Mouse (Mus musculus): ENCODE measurements at regions not wholly inside any gene's neighbourhood (a gene's known extent, or its start where the extent isn't known, plus 50 kb on each side); places are given as distances from the start of the nearest gene placed in this dataset.
A peak's percentile ranks its signal among the peaks of the same experiment; 100 is the strongest.

DNA sequence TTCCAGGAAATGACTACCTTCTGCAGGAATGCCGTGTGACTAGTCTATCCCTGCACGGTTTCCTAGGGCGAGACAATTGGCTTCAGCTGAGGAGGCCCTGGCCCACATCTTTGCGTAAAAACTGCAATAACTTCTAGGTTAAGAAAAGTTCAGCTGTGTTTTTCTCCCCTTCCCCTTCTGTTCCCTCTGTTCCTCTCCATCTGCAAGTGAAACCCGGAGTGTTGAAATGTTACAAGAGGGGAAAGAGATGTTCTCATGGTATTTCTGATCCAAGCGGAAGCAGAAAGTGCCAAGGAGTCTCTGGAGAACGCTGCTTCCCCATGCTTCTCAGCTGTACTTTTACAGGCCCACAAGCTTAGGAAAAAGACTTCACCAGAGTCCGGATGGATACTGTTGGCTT is 516.7 kb upstream of the Mgmt start:
- H3K9me3 ChIP-seq: no peaks in the 10 kb centered on the region
- no peak overlapping the region for H3K4me2 ChIP-seq
- H3K27ac ChIP-seq: peak overlapping the region; percentile 86
- H3K36me3 ChIP-seq: no peaks in the 10 kb centered on the region
- H3K9ac ChIP-seq: no peak overlapping the region
- WGBS: 21% methylated on average over 8 of the region's 8 CpGs
- peak; percentile 71; the same call in 1 of the 2 replicates for ATAC-seq (ENCODE audit: insufficient number of reproducible peaks, low FRiP score, low TSS enrichment, low read depth)
- H3K4me3 ChIP-seq: no peak overlapping the region
- H3K27me3 ChIP-seq: no peaks in the 10 kb centered on the region
- peaks cover 37% of the 10 kb centered on the region for H3K4me1 ChIP-seq

DNA sequence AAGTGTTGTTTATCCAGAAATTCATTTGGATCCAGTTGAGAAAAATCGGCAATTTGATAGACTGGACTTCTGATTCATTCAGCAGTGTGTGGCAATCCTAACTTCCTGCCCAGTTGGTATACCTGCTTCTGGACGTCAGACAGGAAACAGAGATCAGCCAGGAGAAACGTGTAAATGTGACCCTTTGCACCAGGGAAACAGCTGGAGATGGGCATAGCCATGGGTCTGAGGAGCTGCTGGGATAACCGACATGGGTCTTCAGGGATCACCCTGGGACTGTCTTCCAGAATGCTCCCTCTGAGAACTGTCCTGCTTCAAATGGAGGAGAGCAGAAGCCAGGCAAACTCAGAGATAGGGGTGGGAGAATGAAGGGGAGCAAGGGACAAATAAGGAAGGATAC is 516.1 kb upstream of the Mgmt start:
- Histone ChIP-seq H3K4me2 (no peak overlapping the region), H3K4me3 (no peak overlapping the region), H3K4me1 (peaks cover 37% of the 10 kb centered on the region), H3K27ac (peak overlapping the region; percentile 86), H3K36me3 (no peaks in the 10 kb centered on the region), H3K9me3 (no peaks in the 10 kb centered on the region), H3K9ac (no peak overlapping the region), H3K27me3 (no peaks in the 10 kb centered on the region)
- WGBS: 41% methylated on average over 4 of the region's 4 CpGs
- ATAC-seq (ENCODE audit: insufficient number of reproducible peaks, low FRiP score, low TSS enrichment, low read depth): no peak

- H3K4me2 ChIP-seq: no peak overlapping the region
- H3K27me3 ChIP-seq: no peaks in the 10 kb centered on the region
- H3K27ac ChIP-seq: peak overlapping the region; percentile 86
- no peak overlapping the region for H3K4me3 ChIP-seq
- H3K9ac ChIP-seq: no peak overlapping the region
- peak; percentile 75; the same call in 1 of the 2 replicates for ATAC-seq (ENCODE audit: insufficient number of reproducible peaks, low FRiP score, low TSS enrichment, low read depth)
- WGBS: 36% methylated on average over 7 of the region's 7 CpGs
- no peaks in the 10 kb centered on the region for H3K9me3 ChIP-seq
- peaks cover 37% of the 10 kb centered on the region for H3K4me1 ChIP-seq
- H3K36me3 ChIP-seq: no peaks in the 10 kb centered on the region
Measured at GRCm38 (mm10) chr7:136379319-136379718, 515.1 kb upstream of the Mgmt start.

GRCm38 (mm10) chr7:136379741-136380140 is 514.7 kb upstream of the Mgmt start:
- 0 out of 2 replicates have a peak, but pooled peaks have one; percentile 42 for ATAC-seq (ENCODE audit: insufficient number of reproducible peaks, low FRiP score, low TSS enrichment, low read depth)
- Histone ChIP-seq H3K4me1 (peaks cover 37% of the 10 kb centered on the region), H3K36me3 (no peaks in the 10 kb centered on the region), H3K9me3 (no peaks in the 10 kb centered on the region), H3K27ac (peak overlapping the region; percentile 62), H3K4me3 (no peak overlapping the region), H3K9ac (no peak overlapping the region), H3K4me2 (no peak overlapping the region), H3K27me3 (no peaks in the 10 kb centered on the region)
- 22% methylated on average over 3 of the region's 3 CpGs for WGBS

DNA sequence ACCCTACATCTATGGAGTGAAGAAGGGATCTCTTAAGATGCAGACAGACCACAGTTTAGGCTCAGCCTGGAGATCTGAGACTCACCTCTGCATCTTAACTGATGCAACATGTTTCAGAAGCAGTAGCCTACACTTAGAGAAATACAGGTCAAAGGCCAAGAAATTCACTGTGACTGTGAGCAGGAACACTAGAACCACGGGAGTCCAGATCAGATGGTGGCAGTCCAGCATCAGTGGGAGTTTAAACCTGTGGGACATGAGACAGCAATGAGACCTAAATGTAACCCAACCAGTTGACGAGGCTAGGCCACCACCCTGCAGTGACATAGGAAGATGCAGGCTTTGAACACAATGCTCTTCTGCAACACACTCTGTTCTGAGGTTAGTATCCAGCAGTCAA is 511.1 kb upstream of the Mgmt start:
- Histone ChIP-seq H3K27me3 (no peaks in the 10 kb centered on the region), H3K4me2 (no peak overlapping the region), H3K27ac (no peak overlapping the region), H3K9ac (no peak overlapping the region), H3K4me1 (peaks cover 18% of the 10 kb centered on the region), H3K4me3 (no peak overlapping the region), H3K36me3 (no peaks in the 10 kb centered on the region), H3K9me3 (no peaks in the 10 kb centered on the region)
- ATAC-seq (ENCODE audit: insufficient number of reproducible peaks, low FRiP score, low TSS enrichment, low read depth): no peak
- WGBS: 77% methylated on average over 2 of the region's 2 CpGs

DNA sequence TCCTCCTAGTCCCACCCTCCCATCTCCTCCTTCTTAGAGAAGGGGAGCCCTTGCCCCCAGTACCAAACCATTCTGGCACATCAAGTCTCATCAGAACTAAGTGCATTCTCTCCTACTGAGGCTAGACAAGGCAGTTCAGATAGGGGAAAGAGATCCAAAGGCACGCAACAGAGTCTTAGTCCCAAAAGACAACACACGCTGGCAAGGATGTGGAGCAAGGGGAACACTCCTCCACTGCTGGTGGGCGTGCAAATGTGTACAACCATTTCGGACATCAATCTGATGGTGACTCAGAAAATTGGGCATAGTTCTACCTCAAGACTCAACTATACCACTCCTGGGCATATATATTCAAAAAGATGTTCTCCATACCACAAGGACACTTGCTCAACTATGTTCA is 506.7 kb upstream of the Mgmt start:
- no peak overlapping the region for H3K4me2 ChIP-seq
- peaks cover 16% of the 10 kb centered on the region for H3K4me1 ChIP-seq
- no peak overlapping the region for H3K4me3 ChIP-seq
- WGBS: 92% methylated on average over 4 of the region's 4 CpGs
- no peaks in the 10 kb centered on the region for H3K9me3 ChIP-seq
- no peak overlapping the region for H3K27ac ChIP-seq
- H3K36me3 ChIP-seq: no peaks in the 10 kb centered on the region
- no peak overlapping the region for H3K9ac ChIP-seq
- H3K27me3 ChIP-seq: 0 out of 2 replicates have a peak, but pooled peaks cover 3% of the 10 kb centered on the region
- no peak for ATAC-seq (ENCODE audit: insufficient number of reproducible peaks, low FRiP score, low TSS enrichment, low read depth)

DNA sequence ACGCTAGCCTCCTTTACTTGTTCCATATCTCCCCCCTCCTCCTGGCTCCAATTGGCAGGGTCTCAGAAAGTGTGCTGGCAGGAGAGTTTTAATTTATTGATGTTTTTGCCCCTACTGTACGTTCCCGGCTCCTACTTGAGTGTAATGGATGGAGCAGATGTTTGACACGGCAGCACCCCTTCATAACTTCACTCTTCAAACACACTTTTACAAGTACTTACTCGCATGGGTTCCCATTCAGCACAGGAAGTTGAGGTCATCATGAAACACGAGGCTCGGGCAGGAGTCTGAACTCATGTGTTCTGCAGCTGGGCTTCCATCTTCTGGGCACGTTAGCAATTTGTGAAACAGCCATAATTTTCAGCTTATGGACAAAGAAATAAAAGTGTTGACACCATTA is 504.3 kb upstream of the Mgmt start:
- H3K27me3 ChIP-seq: 0 out of 2 replicates have a peak, but pooled peaks cover 3% of the 10 kb centered on the region
- no peak overlapping the region for H3K4me2 ChIP-seq
- peaks cover 16% of the 10 kb centered on the region for H3K4me1 ChIP-seq
- H3K36me3 ChIP-seq: no peaks in the 10 kb centered on the region
- ATAC-seq (ENCODE audit: insufficient number of reproducible peaks, low FRiP score, low TSS enrichment, low read depth): peak; percentile 69
- no peak overlapping the region for H3K9ac ChIP-seq
- no peaks in the 10 kb centered on the region for H3K9me3 ChIP-seq
- no peak overlapping the region for H3K4me3 ChIP-seq
- no peak overlapping the region for H3K27ac ChIP-seq
- WGBS: 7% methylated on average over 8 of the region's 8 CpGs

DNA sequence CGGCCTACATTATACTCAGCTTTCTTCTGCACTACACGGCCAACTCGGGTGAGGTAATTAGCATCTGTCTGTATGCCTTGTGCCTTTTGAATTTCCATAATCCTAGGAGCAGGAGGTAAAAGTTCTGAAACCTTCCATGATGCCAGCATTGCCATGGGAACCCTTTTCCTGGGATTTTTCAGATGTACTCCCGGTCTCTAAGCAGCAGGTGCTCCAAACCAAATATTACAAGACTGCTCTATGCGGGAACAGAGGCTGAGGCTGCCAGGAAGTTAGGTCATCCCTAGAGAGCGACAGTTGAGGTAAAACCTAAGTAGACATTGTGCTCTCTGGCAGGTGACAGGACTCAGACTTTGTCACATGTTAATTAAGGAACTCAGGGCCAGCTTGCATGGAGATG is 501.0 kb upstream of the Mgmt start:
- 75% methylated on average over 6 of the region's 6 CpGs for WGBS

GRCm38 (mm10) chr7:136395838-136396237 is 498.6 kb upstream of the Mgmt start:
- H3K9me3 ChIP-seq: no peaks in the 10 kb centered on the region
- H3K4me3 ChIP-seq: no peak overlapping the region
- no peak overlapping the region for H3K27ac ChIP-seq
- 0 out of 2 replicates have a peak, but pooled peaks cover 3% of the 10 kb centered on the region for H3K27me3 ChIP-seq
- 60% methylated on average over 2 of the region's 2 CpGs for WGBS
- H3K9ac ChIP-seq: no peak overlapping the region
- no peak overlapping the region for H3K4me2 ChIP-seq
- peaks cover 3% of the 10 kb centered on the region for H3K4me1 ChIP-seq
- H3K36me3 ChIP-seq: no peaks in the 10 kb centered on the region
- ATAC-seq (ENCODE audit: insufficient number of reproducible peaks, low FRiP score, low TSS enrichment, low read depth): no peak

More for the DNA sequence above, 501.0 kb upstream of the Mgmt start:
- H3K9ac ChIP-seq: no peak overlapping the region
- peaks cover 18% of the 10 kb centered on the region for H3K4me1 ChIP-seq
- no peaks in the 10 kb centered on the region for H3K9me3 ChIP-seq
- no peak overlapping the region for H3K27ac ChIP-seq
- H3K36me3 ChIP-seq: no peaks in the 10 kb centered on the region
- H3K4me3 ChIP-seq: no peak overlapping the region
- no peak overlapping the region for H3K4me2 ChIP-seq
- no peak for ATAC-seq (ENCODE audit: insufficient number of reproducible peaks, low FRiP score, low TSS enrichment, low read depth)
- 0 out of 2 replicates have a peak, but pooled peaks cover 3% of the 10 kb centered on the region for H3K27me3 ChIP-seq

DNA sequence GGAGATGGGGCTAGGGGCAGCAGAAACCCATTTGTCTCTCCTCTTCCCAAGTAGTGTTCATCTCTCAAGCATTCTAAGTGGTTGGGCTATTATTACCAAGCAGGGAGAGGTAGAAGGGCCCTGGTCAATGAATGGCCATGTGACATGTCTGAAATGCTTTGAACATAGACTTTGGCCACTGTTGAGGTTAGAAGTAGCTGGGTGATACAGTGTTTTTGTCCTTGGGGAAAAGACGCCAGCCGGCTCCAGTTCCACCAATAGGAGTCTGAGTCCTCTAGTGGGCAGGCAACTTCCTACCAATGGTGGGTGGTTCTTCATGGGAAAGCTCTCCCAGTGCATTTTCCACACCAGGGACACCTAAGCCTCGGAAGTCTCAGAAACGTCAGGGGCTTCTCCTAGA is 497.3 kb upstream of the Mgmt start:
- Histone ChIP-seq H3K4me2 (no peak overlapping the region), H3K27ac (no peak overlapping the region), H3K36me3 (no peaks in the 10 kb centered on the region), H3K9me3 (no peaks in the 10 kb centered on the region), H3K4me1 (peaks cover 2% of the 10 kb centered on the region; the same call in 1 of the 2 replicates), H3K9ac (no peak overlapping the region), H3K27me3 (0 out of 2 replicates have a peak, but pooled peaks cover 3% of the 10 kb centered on the region), H3K4me3 (no peak overlapping the region)
- WGBS: 79% methylated on average over 4 of the region's 4 CpGs
- ATAC-seq (ENCODE audit: insufficient number of reproducible peaks, low FRiP score, low TSS enrichment, low read depth): no peak

GRCm38 (mm10) chr7:136402688-136403597 is 491.5 kb upstream of the Mgmt start:
- WGBS: 64% methylated on average over 8 of the region's 8 CpGs
- H3K27me3 ChIP-seq: no peaks in the 10 kb centered on the region
- no peak overlapping the region for H3K9ac ChIP-seq
- peak overlapping the region; percentile 50 for H3K27ac ChIP-seq
- peaks cover 40% of the 10 kb centered on the region for H3K4me1 ChIP-seq
- ATAC-seq (ENCODE audit: insufficient number of reproducible peaks, low FRiP score, low TSS enrichment, low read depth): 0 out of 2 replicates have a peak, but pooled peaks have one; percentile 36
- H3K4me3 ChIP-seq: no peak overlapping the region
- no peak overlapping the region for H3K4me2 ChIP-seq
- H3K36me3 ChIP-seq: no peaks in the 10 kb centered on the region
- H3K9me3 ChIP-seq: no peaks in the 10 kb centered on the region

- ATAC-seq (ENCODE audit: insufficient number of reproducible peaks, low FRiP score, low TSS enrichment, low read depth): peak; percentile 67; the same call in 1 of the 2 replicates
- H3K27ac ChIP-seq: peak overlapping the region; percentile 30; the same call in 1 of the 2 replicates
- H3K9me3 ChIP-seq: no peaks in the 10 kb centered on the region
- peaks cover 40% of the 10 kb centered on the region for H3K4me1 ChIP-seq
- H3K4me2 ChIP-seq: no peak overlapping the region
- H3K36me3 ChIP-seq: no peaks in the 10 kb centered on the region
- H3K9ac ChIP-seq: no peak overlapping the region
- no peak overlapping the region for H3K4me3 ChIP-seq
- 27% methylated on average over 8 of the region's 8 CpGs for WGBS
- no peaks in the 10 kb centered on the region for H3K27me3 ChIP-seq
Measured at GRCm38 (mm10) chr7:136405391-136405790, 489.0 kb upstream of the Mgmt start.
